Mouse (Mus musculus) stomach, embryonic 14.5 days (tissue): ENCODE measurements around the gene Snrnp35. TPM values are rescaled to one million over a fixed set of nuclear protein-coding genes. Genes with fewer than 3 reads are reported as not detected.

ENCODE experiments used
- ATAC-seq: fragments of 200-750 bp; cut with Nextera tagmentation; 2 replicates; pipeline ENCODE4 v1.8.0; 2017; ENCODE audit warnings: low read depth, moderate TSS enrichment; ENCODE audit not compliant: insufficient number of reproducible peaks, insufficient read depth, low FRiP score
- H3K27ac ChIP-seq: fragments of 300-500 bp; sonication (generic); 2 replicates; pipeline ENCODE4 v1.5.1; 2014; ENCODE audit warnings: mild to moderate bottlenecking, low read length, moderate library complexity, mixed read lengths
- H3K27me3 ChIP-seq: fragments of 300-500 bp; sonication (generic); 2 replicates; pipeline ENCODE4 v1.6.1; 2014; ENCODE audit warnings: low read length, control low read depth, mixed read lengths; ENCODE audit not compliant: control insufficient read depth, insufficient read depth
- H3K36me3 ChIP-seq: fragments of 300-500 bp; sonication (generic); 2 replicates; pipeline ENCODE4 v1.6.1; 2014; ENCODE audit warnings: mild to moderate bottlenecking, control low read depth, low read length, moderate library complexity, mixed read lengths; ENCODE audit not compliant: control insufficient read depth, insufficient read depth
- H3K4me1 ChIP-seq: fragments of 300-500 bp; sonication (generic); 2 replicates; pipeline ENCODE4 v1.6.1; 2014; ENCODE audit warnings: low read length, control low read depth, mixed read lengths; ENCODE audit not compliant: control insufficient read depth, insufficient read depth
- H3K4me2 ChIP-seq: fragments of 300-500 bp; sonication (generic); replicated peaks from 2 replicates; pipeline ENCODE4 v1.6.1; 2014; ENCODE audit warnings: low read depth, low read length, control low read depth
- H3K4me3 ChIP-seq: fragments of 300-500 bp; sonication (generic); 2 replicates; pipeline ENCODE4 v1.5.1; 2014; ENCODE audit warnings: low read depth, low read length, control low read depth
- H3K9ac ChIP-seq: fragments of 300-500 bp; sonication (generic); replicated peaks from 2 replicates; pipeline ENCODE4 v1.6.1; 2014; ENCODE audit warnings: low read depth, mild to moderate bottlenecking, control low read depth, low read length, moderate library complexity, mixed read lengths
- H3K9me3 ChIP-seq: fragments of 300-500 bp; sonication (generic); 2 replicates; pipeline ENCODE4 v1.6.1; 2016; ENCODE audit warnings: low read depth, low read length, control low read depth; ENCODE audit not compliant: control insufficient read depth
- WGBS: fragments of 180-500 bp; shearing (Covaris S2); extraction: QIAGEN DNeasy Blood & Tissue Kit; methylation state at CpG from one replicate; pipeline ENCODE4 v1.1.7; 2014; 5-methylcytosine and 5-hydroxymethylcytosine counted together
- polyA plus RNA-seq: library from polyadenylated mRNA; unstranded; fragments of >200 nt; fragmentation: Nextera tagmentation; extraction: Ambion mirVana; gene quantifications from 2 replicates; pipeline ENCODE4 v1.2.1, GENCODE M21; 2014

Snrnp35 gene
- polyA plus RNA-seq, 1 experiment from 2014 or later: 11.5 TPM

GRCm38 (mm10) chr5:124485654-124486053 is 2.7 kb downstream of the Snrnp35 start:
- Histone ChIP-seq H3K27me3 (no peaks in the 10 kb centered on the region), H3K36me3 (peaks cover 1% of the 10 kb centered on the region; the same call in 1 of the 2 replicates), H3K4me2 (no peak overlapping the region), H3K4me3 (no peak overlapping the region), H3K9me3 (no peaks in the 10 kb centered on the region), H3K27ac (no peak overlapping the region), H3K9ac (no peak overlapping the region), H3K4me1 (peaks cover 3% of the 10 kb centered on the region; the same call in 1 of the 2 replicates)
- ATAC-seq: no peak
- 87% methylated on average over 5 of the region's 5 CpGs for WGBS

GRCm38 (mm10) chr5:124488885-124489284 is 6.0 kb downstream of the Snrnp35 start:
- Histone ChIP-seq H3K4me1 (peaks cover 3% of the 10 kb centered on the region; the same call in 1 of the 2 replicates), H3K9ac (no peak overlapping the region), H3K27me3 (no peaks in the 10 kb centered on the region), H3K4me3 (no peak overlapping the region), H3K4me2 (no peak overlapping the region), H3K36me3 (peaks cover 27% of the 10 kb centered on the region), H3K9me3 (no peaks in the 10 kb centered on the region), H3K27ac (no peak overlapping the region)
- no peak for ATAC-seq
- 76% methylated on average over 3 of the region's 3 CpGs for WGBS

DNA sequence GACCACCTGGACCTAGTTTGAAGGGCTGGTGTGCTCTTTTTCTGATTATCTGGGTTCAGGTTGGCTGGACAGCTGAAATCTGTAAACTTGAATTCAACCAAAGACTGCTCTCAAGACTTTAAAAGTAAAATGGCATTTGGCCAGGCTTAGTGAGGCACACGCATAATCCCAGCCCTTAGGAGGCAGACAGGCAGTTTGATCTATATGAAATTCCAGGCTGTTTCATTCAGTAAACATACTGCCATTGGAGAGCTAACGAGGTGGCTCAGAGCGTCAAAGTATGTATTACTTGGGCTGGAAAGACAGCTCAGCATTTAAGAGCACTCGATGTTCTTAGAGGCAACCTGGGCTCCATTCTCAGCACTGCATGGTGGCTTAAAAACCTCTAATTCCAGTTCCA is 8.8 kb downstream of the Snrnp35 start:
- H3K27me3 ChIP-seq: no peaks in the 10 kb centered on the region
- H3K9ac ChIP-seq: no peak overlapping the region
- no peaks in the 10 kb centered on the region for H3K9me3 ChIP-seq
- no peak for ATAC-seq
- no peak overlapping the region for H3K4me2 ChIP-seq
- H3K4me3 ChIP-seq: no peak overlapping the region
- 37% methylated on average over 4 of the region's 4 CpGs for WGBS
- H3K27ac ChIP-seq: peak overlapping the region; percentile 58; the same call in 1 of the 2 replicates
- H3K36me3 ChIP-seq: peaks cover 38% of the 10 kb centered on the region
- H3K4me1 ChIP-seq: no peaks in the 10 kb centered on the region

- no peak for ATAC-seq
- no peak overlapping the region for H3K27ac ChIP-seq
- H3K27me3 ChIP-seq: no peaks in the 10 kb centered on the region
- WGBS: 81% methylated on average over 4 of the region's 4 CpGs
- H3K36me3 ChIP-seq: peaks cover 38% of the 10 kb centered on the region
- H3K9me3 ChIP-seq: no peaks in the 10 kb centered on the region
- H3K4me2 ChIP-seq: no peak overlapping the region
- H3K4me1 ChIP-seq: no peaks in the 10 kb centered on the region
- no peak overlapping the region for H3K4me3 ChIP-seq
- H3K9ac ChIP-seq: no peak overlapping the region
These were observed 9.7 kb downstream of the Snrnp35 start for GRCm38 (mm10) chr5:124492618-124493017.

DNA sequence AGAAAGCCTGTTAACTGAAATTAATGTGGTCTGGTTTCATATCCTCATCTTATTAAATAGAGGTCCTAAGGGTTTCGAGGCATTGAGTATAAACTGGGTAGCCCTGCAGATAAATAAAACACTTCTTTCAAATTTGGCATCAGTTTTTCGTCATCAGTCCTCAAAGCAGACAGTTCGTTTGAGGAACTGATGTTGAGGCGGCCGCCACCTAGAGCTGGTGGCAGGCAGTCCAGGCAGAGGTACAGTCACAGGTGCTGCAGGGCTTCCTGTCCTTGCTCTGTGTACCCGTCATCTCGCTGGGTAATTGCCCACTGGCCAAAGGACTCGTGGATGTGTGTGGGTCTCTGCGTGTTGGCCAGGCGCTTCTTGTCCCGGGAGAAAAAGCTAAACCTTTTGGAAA is 10.5 kb downstream of the Snrnp35 start:
- Histone ChIP-seq H3K4me2 (no peak overlapping the region), H3K36me3 (peaks cover 38% of the 10 kb centered on the region), H3K9me3 (no peaks in the 10 kb centered on the region), H3K27ac (no peak overlapping the region), H3K9ac (no peak overlapping the region), H3K4me1 (no peaks in the 10 kb centered on the region), H3K27me3 (no peaks in the 10 kb centered on the region), H3K4me3 (no peak overlapping the region)
- WGBS: 83% methylated on average over 11 of the region's 11 CpGs
- ATAC-seq: no peak

DNA sequence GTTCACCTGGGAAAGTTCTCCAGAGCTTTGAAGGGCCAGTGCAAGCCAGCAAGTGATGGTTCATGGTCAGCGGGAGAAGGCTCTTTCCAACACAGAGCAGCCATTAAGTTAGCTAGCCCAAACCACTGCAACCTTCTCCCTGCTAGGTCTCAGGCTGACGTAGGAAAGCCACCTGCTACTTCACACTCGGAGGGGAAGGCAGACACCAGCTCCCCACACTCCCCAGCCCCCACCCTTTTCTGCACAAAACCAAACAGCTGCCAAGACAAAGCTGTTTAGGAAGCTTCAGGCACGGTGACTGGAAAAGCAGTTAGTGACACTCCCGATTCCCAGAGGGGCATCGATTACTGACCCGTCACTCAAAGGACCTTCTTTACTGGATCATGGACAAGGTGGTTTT is 12.6 kb downstream of the Snrnp35 start:
- ATAC-seq: no peak
- H3K27ac ChIP-seq: no peak overlapping the region
- WGBS: 67% methylated on average over 7 of the region's 7 CpGs
- no peak overlapping the region for H3K4me3 ChIP-seq
- H3K36me3 ChIP-seq: peaks cover 40% of the 10 kb centered on the region
- H3K27me3 ChIP-seq: no peaks in the 10 kb centered on the region
- H3K4me2 ChIP-seq: no peak overlapping the region
- no peak overlapping the region for H3K9ac ChIP-seq
- no peaks in the 10 kb centered on the region for H3K4me1 ChIP-seq
- no peaks in the 10 kb centered on the region for H3K9me3 ChIP-seq

DNA sequence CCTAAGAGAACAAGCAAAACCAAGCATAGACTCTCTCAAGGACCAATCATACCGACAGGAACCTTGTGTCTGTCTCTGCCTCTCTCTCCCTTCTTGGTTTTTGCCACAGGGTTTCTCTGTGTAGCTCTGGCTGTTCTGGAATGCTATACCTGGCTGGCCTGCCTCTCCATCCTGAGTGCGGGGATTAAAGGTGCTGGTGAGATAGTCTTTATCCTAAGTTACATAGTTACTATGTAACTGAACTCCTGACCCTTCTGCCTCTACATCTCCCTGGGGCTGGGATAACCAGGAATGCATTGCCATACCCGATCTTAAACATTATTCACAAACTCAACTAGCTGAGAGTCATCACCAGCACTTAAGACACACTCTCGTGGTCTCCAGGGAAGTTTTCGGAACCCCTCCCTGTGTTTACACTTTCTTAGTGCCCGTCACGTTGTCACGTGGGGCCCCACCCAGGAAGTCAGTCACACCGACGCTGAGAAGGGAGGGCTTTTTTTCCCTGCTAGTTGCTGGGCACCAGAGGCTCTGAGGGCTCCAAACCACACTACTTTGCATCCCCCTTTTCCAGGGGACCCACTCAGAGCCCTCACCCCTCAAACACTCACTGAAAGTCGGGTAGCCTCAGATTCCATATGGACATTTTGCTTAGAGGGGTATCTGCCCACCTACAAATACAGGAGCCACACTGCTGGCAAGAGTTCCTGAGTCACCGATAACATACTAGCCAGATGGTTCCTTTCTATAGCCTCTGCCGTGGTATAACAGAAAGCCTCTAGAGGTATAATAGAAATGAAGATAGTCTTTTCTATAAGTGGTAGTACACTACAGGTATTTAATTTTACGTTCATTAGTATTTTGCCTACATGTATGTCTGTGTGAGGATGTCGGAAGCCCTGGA is 13.9 kb downstream of the Snrnp35 start:
- no peak overlapping the region for H3K4me3 ChIP-seq
- no peak overlapping the region for H3K4me2 ChIP-seq

DNA sequence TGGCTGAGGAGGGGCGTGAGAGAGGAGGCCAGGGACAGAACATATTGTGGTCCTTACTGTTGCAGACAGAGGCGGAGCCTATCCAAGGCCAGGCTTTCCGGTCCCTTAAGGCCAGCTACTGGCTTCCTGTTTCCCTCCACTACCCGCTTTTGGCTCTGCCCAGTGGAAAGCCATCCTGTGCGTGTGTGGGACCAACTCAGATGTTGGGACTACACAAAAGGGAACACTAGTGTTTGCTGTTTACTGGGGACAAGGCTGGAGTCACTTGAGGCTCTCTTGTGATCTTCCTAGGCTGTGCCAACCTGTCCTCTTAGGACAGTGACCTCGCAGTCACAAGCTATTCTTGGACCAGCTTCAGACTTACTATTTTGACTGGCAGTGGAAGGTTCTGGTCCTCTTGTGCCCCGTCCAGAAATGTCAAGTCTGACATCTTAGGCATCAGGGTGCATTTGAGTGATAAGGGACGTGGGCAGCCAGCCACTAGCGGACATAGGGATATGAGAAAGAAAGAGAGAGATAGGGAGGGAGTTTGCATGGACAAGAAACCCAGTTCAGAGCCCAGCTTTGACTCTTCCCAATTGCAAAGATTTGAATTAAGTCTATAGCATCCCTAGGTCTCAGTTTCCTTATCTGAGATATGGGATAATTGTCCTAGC is 15.4 kb downstream of the Snrnp35 start:
- WGBS: 76% methylated on average over 9 of the region's 9 CpGs
- ATAC-seq: no peak

More for the DNA sequence above, 13.9 kb downstream of the Snrnp35 start:
- peak; percentile 44; the same call in 1 of the 2 replicates for ATAC-seq
- Histone ChIP-seq H3K27me3 (no peaks in the 10 kb centered on the region), H3K9me3 (no peaks in the 10 kb centered on the region), H3K9ac (no peak overlapping the region), H3K36me3 (peaks cover 41% of the 10 kb centered on the region), H3K27ac (peak overlapping the region; percentile 58), H3K4me1 (no peaks in the 10 kb centered on the region)
- 54% methylated on average over 15 of the region's 15 CpGs for WGBS

More for the DNA sequence above, 15.4 kb downstream of the Snrnp35 start:
- Histone ChIP-seq H3K27ac (no peak overlapping the region), H3K4me1 (no peaks in the 10 kb centered on the region), H3K27me3 (no peaks in the 10 kb centered on the region), H3K4me3 (no peak overlapping the region), H3K9me3 (no peaks in the 10 kb centered on the region), H3K4me2 (no peak overlapping the region), H3K36me3 (peaks cover 30% of the 10 kb centered on the region), H3K9ac (no peak overlapping the region)
